Mouse (Mus musculus): ENCODE measurements around the gene Sft2d2.

The Sft2d2 gene

DNA sequence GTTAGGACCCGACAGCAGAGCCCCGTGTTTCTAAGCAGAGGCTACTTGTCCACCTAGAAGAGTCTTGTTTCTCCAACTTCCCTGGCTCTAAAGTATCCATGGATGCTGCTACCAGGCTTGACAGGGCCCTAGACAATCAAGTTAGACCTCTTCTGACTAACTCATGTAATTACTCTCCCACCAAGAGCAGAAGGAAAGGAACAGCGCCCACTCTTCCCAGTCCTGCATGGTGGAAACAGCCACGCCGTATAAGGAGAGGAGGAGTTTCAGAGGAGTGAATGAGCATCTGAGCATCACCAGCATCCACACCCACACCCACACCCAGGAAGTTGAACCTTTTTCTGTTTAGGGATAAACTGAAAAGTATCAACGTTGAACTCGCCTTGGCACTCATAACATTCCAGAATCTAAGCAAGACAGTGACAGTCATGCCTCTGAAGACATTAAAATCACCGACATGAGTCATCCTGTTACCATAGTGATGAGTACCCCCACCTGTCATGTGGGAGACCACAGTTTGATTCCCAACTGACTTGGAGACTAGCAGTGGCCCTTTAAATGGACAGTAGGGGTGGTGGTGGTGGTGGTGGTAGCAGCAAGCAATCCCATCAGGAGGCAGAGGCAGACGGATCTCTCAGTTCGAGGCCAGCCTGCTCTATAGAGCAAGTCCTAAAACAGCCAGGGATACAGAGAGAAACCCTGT lies 3.5 kb downstream of the Sft2d2 start:
- DNase-seq: no peak

DNA sequence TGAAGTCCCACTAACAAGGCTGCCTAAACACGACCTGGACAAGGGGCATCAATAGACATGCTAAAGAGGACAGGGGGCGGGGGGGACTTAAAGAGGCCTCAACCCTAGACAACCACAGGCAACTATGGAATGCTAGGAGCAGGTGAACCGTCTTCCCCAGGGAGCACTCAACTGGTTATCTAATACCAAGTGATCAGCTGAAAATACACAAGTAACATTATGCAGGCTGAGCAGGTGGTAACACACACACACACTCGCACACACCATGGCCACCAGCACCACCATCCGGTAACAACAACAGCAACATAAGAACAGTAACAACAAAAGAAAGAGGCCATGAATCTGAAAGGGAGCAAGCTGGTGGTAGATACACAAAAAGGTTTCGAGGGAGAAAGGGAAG lies 4.2 kb downstream of the Sft2d2 start:
- no peak for DNase-seq

DNA sequence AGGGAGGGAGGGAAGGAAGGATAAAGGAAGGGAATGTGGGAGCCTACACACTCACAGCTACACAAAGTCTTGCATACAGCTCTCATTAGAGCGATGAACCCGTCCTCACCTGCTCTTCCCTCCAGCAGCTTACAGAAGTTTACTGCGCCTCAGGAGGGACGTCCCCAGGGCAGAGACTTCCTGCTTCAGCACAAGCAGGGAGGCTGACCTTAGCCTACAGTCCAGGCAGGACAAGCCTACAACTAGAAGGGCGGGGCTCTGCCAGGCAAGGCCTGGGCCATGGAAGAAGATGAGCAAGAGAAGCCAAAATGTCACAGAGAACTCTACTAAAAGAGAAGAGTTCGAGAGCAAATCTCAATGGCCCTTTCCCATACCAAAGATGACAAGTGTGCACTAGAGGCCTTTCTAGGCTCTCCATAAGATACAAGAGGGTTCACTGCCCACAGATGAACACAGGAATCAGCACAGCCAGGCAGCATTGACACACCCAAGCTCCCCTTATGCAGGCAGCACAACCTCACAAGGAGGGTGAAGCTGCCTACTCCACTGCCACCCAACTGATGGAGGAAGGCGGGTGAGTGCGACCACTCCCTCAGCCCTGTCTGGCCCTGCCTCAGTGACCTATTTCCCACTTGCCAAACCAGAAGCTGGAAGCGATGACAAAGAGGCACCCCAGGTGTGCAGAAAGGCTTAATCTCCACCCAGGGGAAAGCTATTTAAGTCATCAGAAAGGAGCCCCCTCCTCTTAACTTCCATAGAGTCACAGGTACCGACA lies 5.2 kb downstream of the Sft2d2 start:
- no peak for DNase-seq

DNA sequence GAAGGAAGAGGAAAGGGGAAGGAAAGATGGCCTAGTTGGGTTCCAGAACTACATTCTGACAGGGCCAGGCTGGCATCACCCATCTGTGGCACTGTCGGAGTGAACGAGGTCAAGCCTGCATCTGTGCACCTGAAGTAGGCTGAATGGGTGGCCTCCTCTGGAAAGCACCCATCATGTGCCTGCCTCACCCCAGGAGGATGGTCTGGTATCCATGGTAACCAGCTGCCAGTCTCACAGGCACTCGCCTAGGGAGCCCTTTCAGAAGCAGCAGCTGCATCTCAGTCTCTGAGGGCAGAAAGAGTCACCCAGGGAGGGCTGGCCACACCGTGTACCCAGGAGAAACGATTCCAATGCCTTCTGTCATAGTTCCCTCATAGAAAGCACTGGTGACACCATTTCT lies 6.9 kb downstream of the Sft2d2 start:
- DNase-seq: no peak

DNA sequence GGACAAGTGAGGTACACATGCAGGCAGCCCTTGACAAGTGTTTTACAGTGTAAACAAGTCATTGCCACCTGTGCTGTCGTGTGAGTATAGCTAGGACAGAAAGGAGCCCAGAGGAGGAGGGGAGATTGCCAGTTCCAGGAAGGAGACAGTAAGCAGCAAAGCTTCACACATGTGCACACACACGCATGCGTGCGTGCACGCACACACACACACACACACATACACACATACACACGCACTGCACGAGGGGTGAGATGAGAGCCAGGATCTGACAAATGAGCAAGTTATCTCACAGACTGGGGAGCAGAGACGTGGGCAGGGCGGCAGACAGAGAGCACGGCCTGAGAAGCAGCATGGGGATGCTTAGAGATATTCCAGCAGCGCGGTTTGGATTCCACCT lies 7.7 kb downstream of the Sft2d2 start:
- no peak for DNase-seq

DNA sequence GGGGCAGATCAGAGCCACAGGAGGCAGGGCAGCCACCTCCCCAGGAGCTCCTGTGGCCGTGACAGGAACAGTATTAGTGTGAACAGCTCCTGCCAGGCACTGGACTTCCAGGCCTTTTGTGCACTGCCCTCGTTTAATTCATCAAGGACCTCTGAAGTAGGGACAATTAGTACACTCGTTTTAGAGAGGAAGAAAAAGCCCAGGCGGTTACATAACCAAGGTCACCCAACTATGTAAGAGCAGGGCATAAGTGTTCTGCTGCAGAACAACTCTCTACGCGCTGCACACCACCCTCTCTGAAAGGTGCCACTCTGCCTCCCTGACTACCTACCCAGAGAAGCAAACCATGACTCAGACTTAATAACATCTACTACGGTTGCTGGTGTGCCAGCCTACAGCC lies 9.1 kb downstream of the Sft2d2 start:
- DNase-seq: peak; percentile 64

DNA sequence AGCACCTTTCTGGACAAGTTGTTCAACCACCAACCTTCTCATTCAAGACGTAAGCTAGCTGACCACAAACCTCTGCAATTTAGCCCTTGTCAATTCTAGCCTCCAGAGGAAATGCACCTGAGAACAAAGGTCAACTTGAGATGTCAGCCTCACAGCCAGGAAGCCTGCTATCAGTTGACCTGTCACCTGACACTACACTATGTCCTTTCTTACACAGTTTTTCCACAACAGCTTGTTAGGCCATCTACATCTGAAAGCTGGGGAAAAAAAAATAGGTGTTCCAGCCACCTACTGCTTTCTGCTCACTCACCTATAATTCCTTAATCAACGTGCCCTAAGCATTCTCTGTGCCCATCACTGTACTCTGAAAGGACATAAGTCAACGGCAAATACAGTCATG lies 10.1 kb downstream of the Sft2d2 start:
- DNase-seq: no peak

DNA sequence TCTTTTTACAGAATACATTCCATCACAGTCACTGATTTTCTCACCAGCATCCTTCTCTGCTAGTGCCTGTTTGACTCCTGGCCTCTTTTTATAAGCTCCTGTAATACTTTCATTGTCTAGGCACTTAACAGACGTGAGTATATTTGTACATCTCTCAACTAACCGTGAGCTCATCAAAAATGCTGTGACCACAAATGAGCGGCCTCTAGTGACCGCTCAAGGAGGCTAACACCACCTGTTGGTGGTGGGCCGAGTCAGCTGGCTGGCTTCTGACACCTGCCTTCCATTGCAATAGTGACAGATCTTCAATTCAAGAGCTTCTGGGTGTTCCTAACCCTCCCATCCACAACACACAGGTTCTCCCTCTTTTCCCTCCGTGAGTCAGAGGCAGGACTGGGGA lies 10.8 kb downstream of the Sft2d2 start:
- no peak for DNase-seq

DNA sequence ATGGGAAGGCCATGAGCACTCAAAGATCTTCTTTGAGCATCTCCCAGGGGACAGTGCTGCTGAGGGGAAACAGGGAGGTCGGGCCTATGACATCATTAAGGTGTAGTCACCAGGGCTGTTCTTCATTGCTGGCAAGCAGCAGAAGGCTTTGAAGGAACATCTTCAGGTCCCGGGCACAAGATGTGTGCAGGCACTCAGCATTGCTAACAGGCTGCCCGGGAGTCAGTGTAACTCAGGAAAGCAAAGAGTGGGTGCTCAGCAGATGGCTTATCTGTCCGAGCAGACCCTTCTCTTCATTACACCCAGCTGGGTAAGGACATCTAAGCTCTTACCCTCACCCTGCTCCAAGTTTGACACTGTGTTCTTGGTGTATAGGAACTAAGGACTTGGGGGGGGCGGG lies 14.9 kb downstream of the Sft2d2 start:
- no peak for DNase-seq

DNA sequence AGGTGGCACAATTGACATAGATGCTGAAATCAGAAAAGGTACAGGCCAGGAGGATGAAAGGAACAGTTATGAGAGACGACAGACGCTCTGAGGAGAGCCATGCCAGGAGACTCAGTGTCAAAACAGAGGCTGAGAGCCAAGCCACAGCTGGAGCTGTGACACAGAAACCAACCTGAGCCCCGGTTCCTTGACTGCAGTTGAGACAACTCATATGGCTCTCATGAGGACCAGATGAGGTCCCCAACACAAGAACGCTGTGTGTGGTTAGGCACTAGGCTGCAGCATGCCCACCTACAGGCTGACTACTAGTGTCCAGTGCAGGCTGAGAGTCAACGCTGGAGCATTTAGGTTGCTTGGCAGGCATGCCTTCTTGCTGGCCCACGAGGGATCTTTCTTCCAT lies 16.2 kb downstream of the Sft2d2 start:
- no peak for DNase-seq

DNA sequence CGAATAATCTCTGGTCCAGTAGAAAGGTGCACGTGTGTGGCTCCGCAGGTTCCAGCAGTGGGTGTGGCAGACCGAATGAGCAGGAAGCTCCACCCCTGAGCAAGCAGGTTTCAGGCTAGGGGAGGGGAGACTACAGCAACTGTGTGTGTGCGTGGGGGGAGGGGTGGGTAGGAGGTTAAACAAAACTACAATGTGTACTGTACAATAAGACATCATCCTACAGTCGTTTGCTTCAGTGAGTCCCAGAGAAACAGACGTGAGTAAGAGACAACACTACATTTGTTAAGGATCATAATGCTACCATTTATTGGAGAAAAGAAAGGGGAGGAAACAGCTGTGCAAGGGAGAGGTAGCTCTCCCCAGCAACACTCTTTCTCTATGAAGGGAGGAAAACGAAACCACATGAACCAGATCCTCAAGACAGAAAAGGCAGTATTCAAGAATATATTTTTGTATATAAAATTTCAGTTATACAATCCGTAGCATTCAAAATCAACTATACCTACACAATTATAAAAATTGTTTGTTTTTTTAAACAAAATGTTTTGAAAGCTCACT lies 20.1 kb downstream of the Sft2d2 start:
- DNase-seq: no peak

DNA sequence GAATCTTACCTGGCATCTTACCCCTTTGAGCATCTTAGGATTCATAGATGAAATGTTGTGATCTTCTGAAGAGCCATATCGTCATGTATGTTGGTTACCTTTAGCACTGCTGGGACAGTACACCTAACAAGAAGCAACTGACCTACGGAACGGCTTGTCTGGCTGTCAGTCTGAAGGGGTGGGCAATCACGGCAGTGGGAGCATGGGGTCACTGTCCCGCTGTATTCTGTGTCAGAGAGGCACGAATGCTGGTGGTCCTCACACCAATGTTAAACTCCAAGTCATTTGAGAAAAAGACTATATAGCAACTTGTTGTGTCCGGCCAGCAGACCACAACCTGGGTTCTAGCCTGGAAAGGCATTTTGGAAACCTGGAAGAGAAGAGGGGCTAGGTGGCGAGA lies 23.0 kb downstream of the Sft2d2 start:
- no peak for DNase-seq

DNA sequence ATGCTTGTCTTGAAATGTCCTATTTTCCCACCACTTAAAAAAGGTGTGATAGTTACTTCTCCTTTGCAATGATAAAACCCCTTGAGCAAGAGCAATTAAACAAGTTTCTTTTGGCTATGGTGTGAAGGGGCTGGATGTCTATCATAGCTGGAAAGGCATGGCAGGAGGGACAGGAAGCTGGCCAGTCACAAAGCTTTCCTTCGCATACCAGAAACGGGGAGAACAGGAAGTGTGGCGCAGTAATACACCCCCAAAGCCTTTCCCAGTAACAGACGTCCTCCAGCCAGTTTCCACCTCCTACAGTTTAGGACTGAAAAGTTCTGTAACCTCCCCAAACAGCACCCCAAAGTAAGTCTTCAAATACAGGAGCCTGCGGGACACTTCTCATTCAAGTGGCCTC lies 24.1 kb downstream of the Sft2d2 start:
- no peak for DNase-seq

DNA sequence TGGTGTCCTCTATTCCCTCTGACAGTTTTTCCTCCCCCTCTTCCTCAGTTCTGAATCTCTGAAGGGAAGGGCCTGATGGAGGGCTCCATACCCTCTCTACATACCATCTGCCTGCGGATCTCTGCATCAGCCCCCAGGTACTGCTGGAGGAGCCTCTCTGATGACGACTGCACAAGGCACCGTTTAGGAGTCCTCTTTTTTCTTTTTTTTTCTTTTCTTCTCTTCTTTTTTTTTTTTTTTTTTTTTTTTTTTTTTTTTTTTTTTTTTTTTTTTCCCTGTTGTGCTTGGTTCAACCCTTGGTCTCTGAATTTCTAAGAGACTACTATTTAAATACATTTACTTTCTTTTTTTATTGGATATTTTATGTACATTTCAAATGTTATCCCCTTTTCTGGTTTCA lies 24.8 kb downstream of the Sft2d2 start:
- no peak for DNase-seq

DNA sequence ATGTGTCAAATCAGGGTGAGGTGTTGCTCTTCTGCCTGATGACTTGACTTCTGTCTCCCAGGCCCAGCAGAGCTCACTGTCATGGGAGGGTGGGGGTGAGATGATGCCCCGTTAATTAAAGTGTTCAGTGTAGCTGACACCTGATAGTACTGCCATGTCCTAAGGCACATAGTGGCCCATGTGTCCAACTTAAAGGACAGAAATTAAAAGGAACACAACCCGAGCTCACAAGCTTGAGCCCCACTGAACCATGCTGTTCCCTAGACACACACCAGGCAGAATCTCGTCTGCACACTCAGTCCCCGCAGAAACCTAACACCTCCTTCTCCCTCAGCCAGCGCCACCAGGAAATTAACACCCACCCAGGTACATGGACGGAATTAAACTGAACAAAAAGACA lies 29.3 kb downstream of the Sft2d2 start:
- DNase-seq: no peak

DNA sequence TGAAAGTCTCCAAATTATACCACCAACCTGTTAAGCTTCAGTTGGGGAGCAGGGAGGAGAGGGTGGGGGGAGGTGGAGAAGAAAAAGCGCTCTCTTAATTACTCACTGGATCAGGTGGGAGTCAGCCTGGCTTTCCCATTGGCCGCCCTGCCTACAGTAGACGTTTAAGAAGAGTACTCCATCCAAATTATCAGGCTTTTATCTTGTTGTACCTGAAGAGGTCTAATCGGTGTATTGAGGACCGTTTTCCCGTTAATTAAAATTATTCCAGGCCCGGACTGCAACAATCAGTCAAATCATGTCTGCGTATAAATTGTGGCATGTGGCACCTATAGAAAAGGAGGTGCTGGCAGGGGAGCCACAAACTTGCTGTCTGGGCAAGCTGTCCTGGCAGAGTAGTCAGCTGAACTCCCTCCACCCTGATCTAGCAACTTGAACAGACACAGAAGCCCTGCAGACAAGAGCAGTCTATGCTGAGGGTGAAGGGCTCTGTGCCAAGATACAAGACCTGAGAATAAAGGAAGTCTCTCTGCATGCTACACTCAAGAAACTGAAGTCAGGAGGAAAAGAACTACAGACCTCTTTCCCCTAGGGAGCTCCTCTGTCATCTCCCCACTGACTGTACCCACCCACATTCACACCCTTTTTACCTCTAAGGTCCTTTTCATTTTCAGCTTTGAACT lies 33.4 kb downstream of the Sft2d2 start, which contains the start of gene Tbx19:
Tbx19 (minus strand) TSS at position 51 of the 683 bp plus-strand sequence.
- no peak for DNase-seq

DNA sequence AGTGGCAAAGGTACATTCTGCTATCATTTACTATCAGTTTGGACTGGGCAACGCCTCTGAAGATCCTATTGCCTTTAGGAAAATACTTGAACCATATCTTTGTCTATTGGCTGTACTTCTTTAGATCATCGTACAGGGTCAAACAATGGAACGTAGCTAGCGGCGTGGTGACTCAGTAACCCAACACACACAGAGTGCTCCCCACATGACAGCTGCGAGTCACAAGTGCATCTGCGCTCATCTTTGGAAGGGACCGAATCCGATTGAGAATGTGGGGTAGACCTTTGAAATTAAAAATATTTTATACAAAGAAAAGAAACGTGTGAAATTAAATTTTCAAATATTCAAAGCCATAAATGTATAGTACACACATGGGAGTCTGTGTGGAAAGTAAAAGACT lies 35.4 kb downstream of the Sft2d2 start:
- no peak for DNase-seq

DNA sequence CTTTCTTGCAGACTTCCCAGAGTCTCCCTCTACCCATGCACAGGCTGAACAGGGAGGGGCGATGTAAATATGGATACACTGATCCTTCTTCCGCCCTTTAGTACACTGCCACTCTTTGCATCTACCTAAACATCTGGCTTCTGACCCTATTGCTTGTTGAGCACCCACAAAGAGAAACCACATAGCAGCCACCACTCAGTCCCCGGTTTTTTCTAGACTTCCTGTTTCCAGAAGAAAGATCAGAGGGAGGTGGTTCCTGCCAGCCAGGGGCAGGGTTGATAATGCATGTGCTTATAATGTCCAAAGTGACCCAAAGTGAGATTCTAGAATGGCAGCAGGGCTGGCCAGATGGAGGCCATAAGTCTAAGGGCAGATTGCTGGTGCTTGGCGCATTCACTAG lies 40.1 kb downstream of the Sft2d2 start:
- no peak for DNase-seq

DNA sequence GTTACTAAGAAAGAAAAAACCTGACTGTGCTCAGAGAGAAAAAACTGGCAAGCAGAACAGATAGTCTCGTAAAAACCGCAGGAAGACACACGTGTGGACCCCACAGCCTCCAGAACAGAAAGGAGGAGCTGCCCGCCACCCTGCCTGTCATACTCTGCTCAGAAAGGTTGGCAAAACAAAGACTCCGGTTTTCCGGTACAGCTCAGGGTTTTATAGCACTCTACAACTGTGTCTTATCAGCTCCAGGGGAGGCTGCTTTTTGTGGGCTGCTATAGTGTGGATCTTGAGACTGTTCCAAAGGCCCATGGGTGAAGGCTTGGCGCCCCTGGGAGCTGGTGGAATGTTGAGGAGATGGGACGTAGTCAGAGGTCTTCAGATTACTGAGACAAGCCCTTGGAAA lies 43.0 kb downstream of the Sft2d2 start:
- DNase-seq: no peak

DNA sequence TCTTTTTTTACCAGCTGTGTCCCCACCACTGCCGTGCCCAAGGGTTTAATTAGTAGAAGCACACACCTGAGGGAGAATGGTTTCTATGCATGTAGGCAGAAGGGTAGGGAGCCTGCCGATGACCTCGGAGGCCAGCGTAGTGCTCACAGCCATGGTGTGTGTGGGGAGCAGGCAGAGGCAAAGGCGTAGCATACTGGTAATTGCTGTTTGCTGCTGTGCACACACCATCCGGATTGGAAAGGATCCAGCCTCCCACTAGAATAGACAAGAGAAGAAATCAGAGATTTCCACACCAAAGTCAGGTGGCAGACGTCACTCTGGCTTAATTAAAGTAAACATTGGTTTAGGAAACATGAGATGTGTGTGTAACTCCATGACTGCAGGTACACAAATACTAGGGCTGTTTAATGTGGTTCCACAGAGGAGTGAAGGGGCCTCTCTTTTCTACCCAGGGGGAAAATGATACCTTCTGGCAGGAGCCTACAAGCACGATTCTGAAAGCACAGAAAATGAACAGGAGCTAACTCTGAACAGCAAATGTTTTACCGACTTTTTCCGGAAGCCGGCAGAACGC lies 51.8 kb downstream of the Sft2d2 start:
- no peak for DNase-seq

DNA sequence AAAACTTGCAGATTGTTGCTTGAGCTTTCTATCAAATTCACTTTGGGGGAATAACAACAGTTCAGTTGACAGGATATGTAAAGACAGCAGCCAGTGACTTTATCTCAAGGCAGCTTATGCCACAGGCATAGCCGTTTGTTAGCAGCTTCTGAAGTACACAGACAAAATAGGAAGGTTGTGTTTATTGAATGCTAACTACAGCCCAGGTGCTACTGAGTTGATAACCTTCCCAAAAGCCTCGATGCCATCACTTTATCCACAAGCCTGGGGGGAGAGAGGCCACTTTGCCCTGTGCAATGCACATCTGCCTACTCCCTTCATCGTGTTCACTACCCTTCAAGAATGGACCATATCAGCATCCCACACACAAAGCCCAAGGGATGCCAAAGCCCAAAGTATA lies 54.0 kb downstream of the Sft2d2 start:
- DNase-seq: no peak

DNA sequence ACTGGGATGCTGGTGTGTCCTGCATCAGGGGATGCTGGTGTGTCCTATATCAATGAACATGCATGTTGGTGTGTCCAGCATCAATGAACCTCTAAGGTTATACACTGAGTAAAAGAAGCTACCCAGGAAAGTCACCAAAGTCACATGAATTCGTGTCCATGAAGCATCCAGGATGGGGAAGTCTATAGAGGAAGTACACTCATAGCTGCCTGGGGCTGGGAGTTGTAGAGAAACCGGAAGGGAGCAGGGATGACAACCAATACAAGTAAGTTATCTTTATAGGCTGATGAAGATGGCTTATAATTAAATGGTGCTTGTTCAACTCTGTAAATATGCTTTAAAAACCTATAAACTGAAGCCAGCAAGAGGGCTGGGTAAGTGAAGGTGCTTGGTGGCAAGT lies 60.4 kb downstream of the Sft2d2 start:
- no peak for DNase-seq

DNA sequence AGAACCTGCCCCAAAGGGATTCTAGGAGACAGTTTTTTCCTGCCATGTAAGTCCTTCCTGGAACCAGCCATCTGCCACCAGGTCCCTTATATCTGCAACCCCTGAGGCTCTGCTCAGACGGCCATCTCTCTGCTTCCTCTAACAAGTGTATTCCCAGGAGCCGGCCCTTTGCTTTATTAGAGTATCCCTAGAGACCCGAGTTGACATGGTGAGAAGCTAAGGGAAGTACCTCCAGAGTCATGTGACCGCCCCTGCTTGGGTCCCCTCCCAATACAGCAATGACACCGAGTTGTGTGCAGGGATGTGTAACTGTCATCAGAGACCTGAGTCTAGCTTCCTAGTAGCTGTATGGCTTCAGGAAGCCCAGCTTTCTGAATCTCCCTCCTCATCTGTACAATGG lies 61.0 kb downstream of the Sft2d2 start:
- DNase-seq: no peak

Measured in kidney, adult 11 months (tissue).